Mouse (Mus musculus): ENCODE measurements at regions not wholly inside any gene's neighbourhood (a gene's known extent, or its start where the extent isn't known, plus 50 kb on each side); places are given as distances from the start of the nearest gene placed in this dataset.
"Not testable (repeated sequence)": the region's sequence is repeated elsewhere in the genome, so short reads cannot be mapped to it uniquely, and the experiment has no call there.

DNA sequence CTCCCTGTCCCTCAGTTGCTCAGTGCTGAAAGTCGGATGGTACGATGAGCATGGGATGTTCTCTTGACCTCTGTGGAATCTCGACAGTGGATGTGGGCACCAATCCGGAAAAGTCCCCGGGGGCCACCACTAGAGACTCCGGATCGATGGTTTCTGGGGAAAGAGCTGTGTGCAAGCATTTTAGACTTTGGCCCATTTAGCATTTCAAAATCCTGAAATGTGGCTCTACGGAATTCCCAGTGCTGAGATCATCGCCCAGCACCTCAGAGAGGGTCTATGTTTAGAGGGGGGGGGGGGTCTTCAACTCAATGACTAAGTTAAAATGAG, 68.6 kb downstream of the Tomm20 start:
- DNase-seq (ENCODE audit: low spot score in 2 of 2) = no peak

DNA sequence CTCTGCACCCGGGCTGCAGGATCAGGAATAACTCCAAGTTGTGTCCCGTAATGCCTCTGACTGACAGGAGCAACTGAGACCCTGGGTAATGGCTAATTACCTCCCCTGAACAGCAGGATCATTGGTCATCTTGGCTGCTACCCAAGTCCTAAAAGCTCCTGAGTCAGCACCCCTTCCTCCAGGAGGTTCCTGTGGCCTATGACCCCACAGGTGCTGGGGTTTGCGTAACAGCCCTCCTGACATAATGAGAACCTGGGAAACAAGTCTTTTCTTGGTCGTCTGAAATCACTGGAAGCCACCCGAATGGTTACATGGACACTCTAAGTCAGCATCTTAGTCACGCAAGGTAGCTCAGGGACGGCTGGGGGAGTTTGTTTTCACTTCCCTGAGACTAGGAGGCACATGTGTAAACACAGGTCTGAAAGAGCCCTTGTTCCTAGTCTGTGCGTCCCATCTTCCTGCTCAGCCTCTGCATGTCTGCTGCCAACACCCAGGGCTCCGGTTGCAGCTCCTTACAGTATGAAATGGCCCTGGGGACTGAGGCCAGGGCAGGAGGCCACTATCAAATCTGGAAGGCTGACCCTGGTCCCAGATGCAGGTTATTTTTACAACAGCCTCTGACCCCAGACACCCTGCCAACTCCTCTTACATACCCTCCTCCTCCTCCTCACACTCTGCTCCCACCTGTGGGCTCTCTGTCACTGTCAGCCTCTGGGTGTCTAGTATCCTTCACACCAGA, 69.2 kb downstream of the Tomm20 start:
- DNase-seq (ENCODE audit: low spot score in 2 of 2) = peak in 1 of 2 experiments; percentile 50

- no peak for DNase-seq (ENCODE audit: low spot score in 2 of 2)
Observed at GRCm38 (mm10) chr8:126875491-126876155, 70.0 kb downstream of the Tomm20 start.

DNA sequence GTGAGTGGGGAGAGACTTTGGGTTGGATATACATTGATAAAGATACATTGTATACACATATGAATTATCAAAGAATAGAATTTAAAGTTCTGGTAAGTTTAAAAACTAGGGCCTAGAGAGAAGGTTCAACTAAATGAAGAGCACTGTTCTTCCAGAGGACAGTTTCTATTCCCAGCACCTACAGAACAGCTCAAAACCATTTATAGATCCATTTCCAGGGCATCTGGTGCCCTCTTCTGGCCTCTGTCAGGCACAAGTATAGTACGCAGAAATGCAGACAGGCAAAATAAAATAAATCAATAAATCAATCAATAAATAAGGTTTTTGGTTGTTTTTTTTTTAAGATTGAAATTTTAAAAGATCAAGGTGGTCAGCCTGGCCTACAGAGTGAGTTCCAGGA, 70.8 kb downstream of the Tomm20 start:
- no peak for DNase-seq (ENCODE audit: low spot score in 2 of 2)

GRCm38 (mm10) chr8:126874126-126874730, 71.4 kb downstream of the Tomm20 start:
- DNase-seq (ENCODE audit: low spot score in 2 of 2) = no peak

GRCm38 (mm10) chr8:126873306-126873705, 72.3 kb downstream of the Tomm20 start:
- DNase-seq (ENCODE audit: low spot score in 2 of 2) = no peak

DNA sequence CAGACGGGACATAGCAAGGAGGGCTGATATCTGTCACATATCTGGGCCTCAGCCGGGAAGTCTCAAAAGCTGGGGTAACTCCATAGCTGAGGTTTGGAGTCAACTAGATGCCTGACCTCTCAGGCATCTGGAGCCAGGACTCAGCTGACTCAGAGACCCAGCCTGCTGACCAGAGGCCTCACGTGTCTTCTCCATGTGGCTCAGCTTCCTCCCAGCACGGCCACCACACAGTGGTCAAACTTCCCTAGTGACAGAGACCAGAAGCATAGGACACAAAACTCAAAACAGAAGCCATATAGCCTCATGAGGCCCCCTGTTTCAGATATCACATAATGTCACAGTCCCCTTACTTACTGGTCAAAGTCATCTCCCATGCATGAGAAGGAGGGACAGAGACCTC, 73.1 kb downstream of the Tomm20 start:
- no peak for DNase-seq (ENCODE audit: low spot score in 2 of 2)

DNA sequence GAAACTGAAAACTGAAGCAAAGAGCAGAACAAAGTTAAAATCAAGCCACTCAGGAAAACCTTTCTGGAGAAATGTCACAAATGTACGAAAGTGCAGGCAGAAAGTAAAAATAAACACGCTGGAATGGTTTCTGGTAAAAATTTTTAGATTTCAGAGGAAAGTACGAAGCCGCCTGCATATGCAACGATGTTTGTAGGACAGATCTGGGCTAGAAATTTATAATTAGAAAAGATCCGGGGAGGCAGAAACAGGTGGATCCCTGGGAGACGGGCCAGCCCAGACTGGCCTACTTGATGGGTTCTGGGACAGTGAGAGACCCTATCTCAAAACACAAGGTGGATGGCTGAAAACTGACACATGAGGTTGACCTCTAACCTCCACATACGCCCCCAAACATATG, 73.5 kb downstream of the Tomm20 start:
- no peak for DNase-seq (ENCODE audit: low spot score in 2 of 2)

DNA sequence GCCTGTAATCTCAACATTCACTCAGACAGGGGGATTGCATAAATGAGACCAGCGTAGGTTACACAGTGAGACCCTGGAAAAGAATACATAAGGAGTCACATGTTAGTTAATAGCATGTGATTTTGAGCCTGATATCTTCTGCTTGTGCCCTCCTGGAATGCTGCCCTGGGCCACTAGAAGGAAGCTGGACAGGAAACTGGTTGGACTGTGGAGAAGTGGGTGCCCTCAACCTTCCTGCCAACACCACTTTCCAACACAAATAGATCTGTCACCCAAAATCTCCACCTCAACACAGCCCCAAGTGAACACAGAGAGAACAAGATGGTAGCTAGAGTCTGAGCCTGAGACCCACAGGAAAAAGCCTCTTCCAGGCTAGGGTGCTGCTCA, 76.2 kb downstream of the Tomm20 start:
- no peak for DNase-seq (ENCODE audit: low spot score in 2 of 2)

GRCm38 (mm10) chr8:126868831-126869463, 76.7 kb downstream of the Tomm20 start:
- no peak for DNase-seq (ENCODE audit: low spot score in 2 of 2)

GRCm38 (mm10) chr8:126867121-126867988, 78.3 kb downstream of the Tomm20 start:
- DNase-seq (ENCODE audit: low spot score in 2 of 2) = no peak

GRCm38 (mm10) chr8:126864314-126864948, 81.2 kb downstream of the Tomm20 start:
- no peak for DNase-seq (ENCODE audit: low spot score in 2 of 2)

GRCm38 (mm10) chr8:126863661-126864060, 82.0 kb downstream of the Tomm20 start:
- DNase-seq (ENCODE audit: low spot score in 2 of 2) = not testable (repeated sequence)

- no peak for DNase-seq (ENCODE audit: low spot score in 2 of 2)
Observed at GRCm38 (mm10) chr8:126861754-126862153, 83.9 kb downstream of the Tomm20 start.

DNA sequence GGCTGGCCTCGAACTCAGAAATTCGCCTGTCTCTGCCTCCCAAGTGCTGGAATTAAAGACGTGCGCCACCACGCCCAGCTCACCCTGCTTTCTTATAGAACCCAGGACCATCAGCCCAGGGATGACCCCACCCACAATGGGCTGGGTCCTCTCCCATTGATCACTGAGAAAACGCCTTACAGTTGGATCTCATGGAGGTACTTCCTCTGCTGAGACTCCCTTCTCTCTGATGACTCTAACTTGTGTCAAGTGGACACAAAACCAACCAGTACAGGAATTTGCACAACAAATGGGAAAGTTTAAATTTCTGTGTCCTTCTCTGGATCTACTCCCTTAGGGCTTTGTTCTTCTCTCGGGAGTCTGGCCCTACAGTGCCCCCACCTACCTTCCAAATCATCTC, 85.0 kb downstream of the Tomm20 start:
- DNase-seq (ENCODE audit: low spot score in 2 of 2) = no peak

DNA sequence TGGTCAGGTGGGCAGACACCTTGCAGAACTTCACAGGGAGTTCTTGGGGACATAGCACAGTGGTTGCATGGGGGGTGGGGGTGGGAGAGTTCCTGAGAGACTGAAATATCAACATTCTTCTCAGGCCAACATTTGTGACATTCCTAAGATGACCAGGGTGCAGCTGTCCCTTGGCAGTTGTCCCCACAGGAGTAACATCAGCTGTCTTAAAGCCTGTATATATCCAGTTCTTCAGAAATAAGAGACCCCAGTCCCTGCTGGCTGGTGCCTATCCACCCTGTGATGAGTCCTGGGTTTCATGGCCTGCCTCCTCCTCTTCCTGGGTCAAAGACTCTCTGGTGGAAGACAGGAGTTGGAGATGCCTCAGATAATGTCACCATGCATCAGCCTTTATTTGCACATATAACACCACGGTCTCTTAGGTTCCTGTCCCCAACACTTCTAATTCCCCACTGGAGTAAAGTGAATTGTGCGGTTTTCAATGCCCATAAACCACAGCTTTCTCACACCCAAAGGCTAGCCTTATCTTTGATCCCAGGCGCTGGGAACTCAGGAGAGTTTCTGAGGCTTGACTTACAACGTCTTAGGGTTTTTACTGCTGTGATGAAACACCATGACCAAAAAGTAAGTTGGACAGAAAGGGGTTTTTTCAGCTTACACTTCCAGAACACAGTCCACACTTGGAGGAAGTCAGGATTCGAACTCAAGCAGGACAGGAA, 85.8 kb downstream of the Tomm20 start:
- DNase-seq (ENCODE audit: low spot score in 2 of 2) = no peak

GRCm38 (mm10) chr8:126857307-126858203, 88.1 kb downstream of the Tomm20 start:
- no peak for DNase-seq (ENCODE audit: low spot score in 2 of 2)

GRCm38 (mm10) chr8:126855914-126856313, 89.7 kb downstream of the Tomm20 start:
- DNase-seq (ENCODE audit: low spot score in 2 of 2) = no peak

GRCm38 (mm10) chr8:126855056-126855609, 90.5 kb downstream of the Tomm20 start:
- no peak for DNase-seq (ENCODE audit: low spot score in 2 of 2)
